Comparison of ENCODE assay signal across 10 mouse cellular contexts in the genomic region with DNA sequence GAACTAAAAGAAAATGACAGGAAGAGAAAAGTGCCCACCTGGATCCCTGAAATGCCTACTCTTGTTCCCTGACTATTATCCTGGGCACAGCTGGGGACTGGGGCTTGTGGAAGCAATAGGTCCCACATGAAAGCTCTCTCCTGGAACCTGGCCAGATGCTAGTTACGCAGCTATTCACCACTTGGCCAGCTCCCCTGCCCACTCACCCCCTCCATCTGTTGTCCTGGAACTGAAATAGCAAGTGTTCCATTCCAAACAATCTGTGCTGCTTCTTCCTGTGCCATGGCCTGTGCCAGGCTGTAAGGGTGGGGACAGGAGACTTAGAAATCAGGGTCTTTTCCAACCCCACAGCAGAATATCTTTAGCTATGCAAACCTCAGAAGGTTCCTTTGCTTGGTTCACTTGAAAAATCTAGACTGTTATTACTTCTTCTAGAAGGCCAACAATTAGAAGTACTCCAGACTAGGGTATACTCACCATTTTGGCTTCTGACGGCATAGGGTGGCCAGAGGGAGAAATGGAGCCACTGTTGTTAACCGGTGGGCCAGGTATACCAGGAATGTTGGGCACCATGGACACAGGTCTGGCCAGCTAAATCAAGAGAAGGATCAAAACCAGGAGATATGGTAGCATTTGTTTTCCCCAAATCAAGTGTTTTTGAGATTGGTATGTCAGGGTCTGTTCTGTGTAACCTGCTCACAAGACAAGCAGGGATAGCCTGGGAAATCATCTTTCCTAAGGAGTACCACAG. TPM values are rescaled to one million over a fixed set of nuclear protein-coding genes. Genes with fewer than 3 reads are reported as not detected.
A peak's percentile ranks its signal among the peaks of the same experiment; 100 is the strongest.
DNase-seq lines count a peak whose midpoint lies in the region; ATAC-seq and TF ChIP-seq lines count a peak whose summit lies in the region.
"Had no signal": no experiment of that assay in that cellular context is flagged by ENCODE, and none has a peak within 500 bp of the region (broad histone marks: within the 10 kb centered on the region; RNA-seq: fewer than 3 reads in every experiment).

No protein-coding gene starts in this region.

- H3K9ac ChIP-seq in forebrain, embryonic 12.5 days: no peak overlapping the region
- H3K9ac ChIP-seq in forebrain, embryonic 11.5 days (ENCODE audit: low read length): no peak overlapping the region
- no peak overlapping the region for H3K9ac ChIP-seq in limb, embryonic 14.5 days (ENCODE audit: low read depth, low read length, severe bottlenecking)

- no peaks in the 10 kb centered on the region for H3K27me3 ChIP-seq in forebrain, embryonic 12.5 days
- no peaks in the 10 kb centered on the region for H3K27me3 ChIP-seq in forebrain, embryonic 11.5 days (ENCODE audit: control insufficient read depth, insufficient read depth, low read length)
- H3K27me3 ChIP-seq in limb, embryonic 14.5 days (ENCODE audit: control insufficient read depth, insufficient read depth, low read length): no peaks in the 10 kb centered on the region

- no peak overlapping the region for H3K4me2 ChIP-seq in forebrain, embryonic 12.5 days
- no peak overlapping the region for H3K4me2 ChIP-seq in forebrain, embryonic 11.5 days (ENCODE audit: low read depth, low read length, severe bottlenecking)
- H3K4me2 ChIP-seq in limb, embryonic 14.5 days (replicated peaks; ENCODE audit: low read depth, low read length, severe bottlenecking): no peak overlapping the region

- no peaks in the 10 kb centered on the region for H3K4me1 ChIP-seq in forebrain, embryonic 12.5 days
- no peaks in the 10 kb centered on the region for H3K4me1 ChIP-seq in forebrain, embryonic 11.5 days (replicated peaks; ENCODE audit: control insufficient read depth, insufficient read depth, low read length)
- no peaks in the 10 kb centered on the region for H3K4me1 ChIP-seq in limb, embryonic 14.5 days (ENCODE audit: control insufficient read depth, insufficient read depth, low read length)

- no peak for TF ChIP-seq POLR2A in limb, embryonic 14.5 days (IDR thresholded peaks at IDR 0.05; ENCODE audit: borderline replicate concordance, extremely low read depth, insufficient read depth, insufficient read length)

- peak overlapping the region; percentile 66 for H3K27ac ChIP-seq in forebrain, embryonic 12.5 days
- H3K27ac ChIP-seq in forebrain, embryonic 11.5 days (ENCODE audit: low read depth, low read length): no peak overlapping the region
- H3K27ac ChIP-seq in limb, embryonic 14.5 days (replicated peaks; ENCODE audit: low read depth, low read length): no peak overlapping the region

- H3K4me3 ChIP-seq in forebrain, embryonic 12.5 days (replicated peaks): no peak overlapping the region
- no peak overlapping the region for H3K4me3 ChIP-seq in forebrain, embryonic 11.5 days (ENCODE audit: low read depth, low read length)
- H3K4me3 ChIP-seq in limb, embryonic 14.5 days (replicated peaks; ENCODE audit: low read length): no peak overlapping the region

- peaks cover 41% of the 10 kb centered on the region for H3K36me3 ChIP-seq in forebrain, embryonic 12.5 days (replicated peaks)
- no peaks in the 10 kb centered on the region for H3K36me3 ChIP-seq in forebrain, embryonic 11.5 days (ENCODE audit: control insufficient read depth, insufficient read depth, low read length)
- peaks cover 68% of the 10 kb centered on the region for H3K36me3 ChIP-seq in limb, embryonic 14.5 days (ENCODE audit: control insufficient read depth, insufficient read depth, low read length)

- 83% methylated on average over 3 of the region's 3 CpGs for WGBS in forebrain, embryonic 12.5 days
- 93% methylated on average over 3 of the region's 3 CpGs for WGBS in forebrain, embryonic 11.5 days
- 74% methylated on average over 3 of the region's 3 CpGs for WGBS in limb, embryonic 14.5 days

- no peaks in the 10 kb centered on the region for H3K9me3 ChIP-seq in forebrain, embryonic 12.5 days
- no peaks in the 10 kb centered on the region for H3K9me3 ChIP-seq in forebrain, embryonic 11.5 days (ENCODE audit: control insufficient read depth, low read length)
- no peaks in the 10 kb centered on the region for H3K9me3 ChIP-seq in limb, embryonic 14.5 days (ENCODE audit: control insufficient read depth, low read length)

- DNase-seq in forebrain, embryonic 11.5 days (ENCODE audit: low spot score): no peak
- peak; percentile 68 for DNase-seq in adrenal gland, postnatal 14 days
- DNase-seq in kidney, adult 8-10 months: peak; percentile 34 to 38
- DNase-seq in limb, embryonic 14.5 days (ENCODE audit: low spot score): peak; percentile 72
- no peak for DNase-seq in thymus, adult 18-20 months

- ATAC-seq in forebrain, embryonic 12.5 days (ENCODE audit: low FRiP score): no peak
- ATAC-seq in forebrain, embryonic 11.5 days (replicated peaks; ENCODE audit: low FRiP score): no peak
- peak; percentile 91 for ATAC-seq in frontal cortex, adult (ENCODE audit: low TSS enrichment)
- no peak for ATAC-seq in limb, embryonic 14.5 days (ENCODE audit: low FRiP score, low read depth)
- no peak for ATAC-seq in erythroblast, adult 5-6 weeks (replicated peaks; ENCODE audit: low FRiP score, poor library complexity, severe bottlenecking)

RNA-seq across cellular contexts. Expression of a gene that starts 22.1 kb away (rescaled TPM):
- 2.7 and 2.9 TPM in 2 replicates for polyA plus RNA-seq in forebrain, embryonic 12.5 days (2016; fragmentation: Nextera tagmentation; extraction: Ambion mirVana)
- 0.80 and 2.1 TPM in 2 replicates for polyA plus RNA-seq in forebrain, embryonic 11.5 days (2014; fragmentation: Nextera tagmentation; extraction: Ambion mirVana)
- total RNA-seq in adrenal gland, postnatal 14 days (2021): 4.1 and 4.8 TPM in 2 replicates
- 13.7 and 14.4 TPM in 2 replicates for polyA plus RNA-seq in limb, embryonic 14.5 days (2012; rRNA removed)
- 2.5 and 2.8 TPM in 2 replicates for polyA plus RNA-seq in limb, embryonic 14.5 days (2014; fragmentation: Nextera tagmentation; extraction: Ambion mirVana)
- total RNA-seq in erythroblast, adult 5-6 weeks (2015; ENCODE audit: low replicate concordance): 4.6 TPM in 1 of 2 replicates, not detected in the other
- 5.9 TPM in 1 of 2 replicates, not detected in the other for total RNA-seq in erythroblast, adult 5-6 weeks (2017; ENCODE audit: low replicate concordance)

RNA-seq across cellular contexts. Expression of a gene that starts 28.9 kb away (rescaled TPM):
- polyA plus RNA-seq in forebrain, embryonic 12.5 days (2016; fragmentation: Nextera tagmentation; extraction: Ambion mirVana): 91.9 and 93.5 TPM in 2 replicates
- 98.9 and 109 TPM in 2 replicates for polyA plus RNA-seq in forebrain, embryonic 11.5 days (2014; fragmentation: Nextera tagmentation; extraction: Ambion mirVana)
- 34.2 and 35.0 TPM in 2 replicates for total RNA-seq in adrenal gland, postnatal 14 days (2021)
- polyA plus RNA-seq in limb, embryonic 14.5 days (2012; rRNA removed): 132 and 150 TPM in 2 replicates
- 78.1 and 86.6 TPM in 2 replicates for polyA plus RNA-seq in limb, embryonic 14.5 days (2014; fragmentation: Nextera tagmentation; extraction: Ambion mirVana)
- total RNA-seq in erythroblast, adult 5-6 weeks (2015; ENCODE audit: low replicate concordance): 3.5 and 7.3 TPM in 2 replicates
- total RNA-seq in erythroblast, adult 5-6 weeks (2017; ENCODE audit: low replicate concordance): 9.6 and 13.5 TPM in 2 replicates

RNA-seq across cellular contexts. Expression of a gene that starts 30.0 kb away (rescaled TPM):
- 39.4 and 40.1 TPM in 2 replicates for polyA plus RNA-seq in forebrain, embryonic 12.5 days (2016; fragmentation: Nextera tagmentation; extraction: Ambion mirVana)
- 25.4 and 28.4 TPM in 2 replicates for polyA plus RNA-seq in forebrain, embryonic 11.5 days (2014; fragmentation: Nextera tagmentation; extraction: Ambion mirVana)
- 8.2 and 9.4 TPM in 2 replicates for total RNA-seq in adrenal gland, postnatal 14 days (2021)
- 36.3 and 38.3 TPM in 2 replicates for polyA plus RNA-seq in limb, embryonic 14.5 days (2012; rRNA removed)
- 15.8 and 18.7 TPM in 2 replicates for polyA plus RNA-seq in limb, embryonic 14.5 days (2014; fragmentation: Nextera tagmentation; extraction: Ambion mirVana)
- not detected in 2 replicates for total RNA-seq in erythroblast, adult 5-6 weeks (2015; ENCODE audit: low replicate concordance)
- total RNA-seq in erythroblast, adult 5-6 weeks (2017; ENCODE audit: low replicate concordance): 0.34 and 1.1 TPM in 2 replicates

RNA-seq across cellular contexts. Expression of a gene that starts 43.3 kb away (rescaled TPM):
- polyA plus RNA-seq in forebrain, embryonic 12.5 days (2016; fragmentation: Nextera tagmentation; extraction: Ambion mirVana): 3.9 and 7.9 TPM in 2 replicates
- 15.6 TPM in 1 of 2 replicates, not detected in the other for polyA plus RNA-seq in forebrain, embryonic 11.5 days (2014; fragmentation: Nextera tagmentation; extraction: Ambion mirVana)
- total RNA-seq in adrenal gland, postnatal 14 days (2021): not detected in 2 replicates
- polyA plus RNA-seq in limb, embryonic 14.5 days (2012; rRNA removed): not detected in 2 replicates
- polyA plus RNA-seq in limb, embryonic 14.5 days (2014; fragmentation: Nextera tagmentation; extraction: Ambion mirVana): not detected in 2 replicates
- total RNA-seq in erythroblast, adult 5-6 weeks (2015; ENCODE audit: low replicate concordance): not detected in 2 replicates
- not detected in 2 replicates for total RNA-seq in erythroblast, adult 5-6 weeks (2017; ENCODE audit: low replicate concordance)
- total RNA-seq: liver, adult 2 months had no signal
- polyA plus RNA-seq: liver, adult 2 months; stomach, embryonic 16.5 days had no signal

Comparison
In these comparisons a context has a peak if more than half of its experiments do, and no peak if none do; other contexts are left out.
1. DNase-seq: peak in adrenal gland, postnatal 14 days (single experiment), kidney, adult 8-10 months (2 of 2) and limb, embryonic 14.5 days (single experiment); none in forebrain, embryonic 11.5 days (single experiment) and thymus, adult 18-20 months (0 of 2).